ENCODE assay signal across 13 mouse cellular contexts in genomic region chr10:22698158-22698953, GRCm38 (mm10). TPM values are rescaled to one million over a fixed set of nuclear protein-coding genes. Genes with fewer than 3 reads are reported as not detected.
A peak's percentile ranks its signal among the peaks of the same experiment; 100 is the strongest.
DNase-seq lines count a peak whose midpoint lies in the region; ATAC-seq and TF ChIP-seq lines count a peak whose summit lies in the region.
"Had no signal": no experiment of that assay in that cellular context is flagged by ENCODE, and none has a peak within 500 bp of the region (broad histone marks: within the 10 kb centered on the region; RNA-seq: fewer than 3 reads in every experiment).

No protein-coding gene starts in this region.

- no peaks in the 10 kb centered on the region for H3K9me3 ChIP-seq in kidney, postnatal 0 days (replicated peaks; ENCODE audit: low read length)
- H3K9me3 ChIP-seq in stomach, postnatal 0 days (ENCODE audit: control insufficient read depth, low read length): no peaks in the 10 kb centered on the region
- H3K9me3 ChIP-seq: hindbrain, embryonic 13.5 days; liver, embryonic 13.5 days had no signal

- 70% methylated on average over 9 of the region's 9 CpGs for WGBS in kidney, postnatal 0 days
- WGBS in stomach, postnatal 0 days: 61% methylated on average over 9 of the region's 9 CpGs

- peaks cover 6% of the 10 kb centered on the region; the same call in 1 of the 2 replicates for H3K36me3 ChIP-seq in kidney, postnatal 0 days (ENCODE audit: insufficient read depth, low read length)
- H3K36me3 ChIP-seq in stomach, postnatal 0 days (ENCODE audit: control insufficient read depth, insufficient read depth, low read length): peaks cover 3% of the 10 kb centered on the region; the same call in 1 of the 2 replicates

- H3K27me3 ChIP-seq in kidney, postnatal 0 days (ENCODE audit: insufficient read depth, low read length): no peaks in the 10 kb centered on the region
- H3K27me3 ChIP-seq in stomach, postnatal 0 days (ENCODE audit: control insufficient read depth, insufficient read depth, low read length): no peaks in the 10 kb centered on the region
- H3K27me3 ChIP-seq: hindbrain, embryonic 13.5 days; liver, embryonic 13.5 days had no signal

- intact Hi-C loops in gastrocnemius, postnatal 36 days (cut with DNase I): no loop called here

- TF ChIP-seq EP300 in stomach, postnatal 0 days (optimal IDR thresholded peaks at IDR 0.05): no peak

- ATAC-seq in kidney, postnatal 0 days (replicated peaks; ENCODE audit: low FRiP score, low read depth): peak; percentile 65
- peak; percentile 91 for ATAC-seq in stomach, postnatal 0 days (ENCODE audit: low FRiP score, low TSS enrichment)
- ATAC-seq: forebrain, embryonic 16.5 days had no signal

- peaks cover 10% of the 10 kb centered on the region; the same call in 1 of the 2 replicates for H3K4me1 ChIP-seq in kidney, postnatal 0 days (replicated peaks; ENCODE audit: insufficient read depth, low read length)
- H3K4me1 ChIP-seq in stomach, postnatal 0 days (replicated peaks; ENCODE audit: control insufficient read depth, insufficient read depth): peaks cover 2% of the 10 kb centered on the region; the same call in 1 of the 2 replicates
- H3K4me1 ChIP-seq: liver, embryonic 13.5 days had no signal

- no peak overlapping the region for H3K27ac ChIP-seq in kidney, postnatal 0 days
- H3K27ac ChIP-seq in stomach, postnatal 0 days (replicated peaks): no peak overlapping the region; the same call in 1 of the 2 replicates
- H3K27ac ChIP-seq: hindbrain, embryonic 13.5 days; liver, embryonic 13.5 days had no signal

- peak; percentile 16 for DNase-seq in embryo, embryonic 10.5 days (ENCODE audit: low spot score)
- DNase-seq in embryo, embryonic 11 days: no peak
- peak; percentile 12 to 61 for DNase-seq in lung, adult 18-20 months
- DNase-seq in lung, postnatal 4 days: no peak
- DNase-seq in kidney, postnatal 0 days (ENCODE audit: low spot score): no peak
- DNase-seq in stomach, postnatal 0 days (ENCODE audit: low spot score): peak; percentile 57
- DNase-seq in layer of hippocampus, postnatal 36 days: no peak
- no peak for DNase-seq in gastrocnemius, postnatal 36 days
- DNase-seq: heart, adult 18-20 months; liver, embryonic 13.5 days; thymus, postnatal 4 days had no signal

- no peak overlapping the region for H3K9ac ChIP-seq in kidney, postnatal 0 days (ENCODE audit: low read depth, low read length)
- H3K9ac ChIP-seq in stomach, postnatal 0 days (ENCODE audit: low read length): no peak overlapping the region
- H3K9ac ChIP-seq: hindbrain, embryonic 13.5 days; liver, embryonic 13.5 days had no signal

- H3K4me3 ChIP-seq in kidney, postnatal 0 days (replicated peaks; ENCODE audit: low read depth, low read length): no peak overlapping the region
- H3K4me3 ChIP-seq in stomach, postnatal 0 days (ENCODE audit: low read depth, low read length): no peak overlapping the region
- H3K4me3 ChIP-seq: hindbrain, embryonic 13.5 days; liver, embryonic 13.5 days had no signal

- H3K4me2 ChIP-seq in kidney, postnatal 0 days (ENCODE audit: low read length): no peak overlapping the region
- H3K4me2 ChIP-seq in stomach, postnatal 0 days (replicated peaks; ENCODE audit: low read depth): no peak overlapping the region
- H3K4me2 ChIP-seq: hindbrain, embryonic 13.5 days; liver, embryonic 13.5 days had no signal

- no peak for TF ChIP-seq CTCF in kidney, postnatal 0 days (IDR thresholded peaks at IDR 0.05; ENCODE audit: low read depth)
- no peak for TF ChIP-seq CTCF in stomach, postnatal 0 days (IDR thresholded peaks at IDR 0.05; ENCODE audit: low read depth)

RNA-seq across cellular contexts. Expression of gene Tbpl1, which starts 33.4 kb away (rescaled TPM):
- 58.3 and 62.8 TPM in 2 replicates for polyA plus RNA-seq in kidney, postnatal 0 days (2015; fragmentation: Nextera tagmentation; extraction: Ambion mirVana)
- polyA plus RNA-seq in stomach, postnatal 0 days (2015; fragmentation: Nextera tagmentation; extraction: Ambion mirVana): 26.7 and 30.4 TPM in 2 replicates
- 10 to 100 TPM; 68.0 to 75.6 TPM for total RNA-seq in layer of hippocampus, postnatal 36 days (2021)
- 10 to 100 TPM; 16.9 to 19.6 TPM for total RNA-seq in gastrocnemius, postnatal 36 days (2021)

RNA-seq across cellular contexts. Expression of gene Slc2a12, which starts 53.5 kb away (rescaled TPM):
- polyA plus RNA-seq in kidney, postnatal 0 days (2015; fragmentation: Nextera tagmentation; extraction: Ambion mirVana): 2.8 and 3.0 TPM in 2 replicates
- 0.87 and 1.0 TPM in 2 replicates for polyA plus RNA-seq in stomach, postnatal 0 days (2015; fragmentation: Nextera tagmentation; extraction: Ambion mirVana)
- total RNA-seq in layer of hippocampus, postnatal 36 days (2021): 1 to 10 TPM; 4.0 to 4.2 TPM
- 10 to 100 TPM; 11.5 to 14.4 TPM for total RNA-seq in gastrocnemius, postnatal 36 days (2021)

Comparison
In these comparisons a context has a peak if more than half of its experiments do, and no peak if none do; other contexts are left out.
1. DNase-seq: peak in embryo, embryonic 10.5 days (single experiment), lung, adult 18-20 months (2 of 2) and stomach, postnatal 0 days (single experiment); none in embryo, embryonic 11 days (single experiment), lung, postnatal 4 days (0 of 2), kidney, postnatal 0 days (single experiment), layer of hippocampus, postnatal 36 days (0 of 2) and gastrocnemius, postnatal 36 days (0 of 2).